ENCODE assay signal across 15 mouse cellular contexts in genomic region chr19:28836651-28837410, GRCm38 (mm10). TPM values are rescaled to one million over a fixed set of nuclear protein-coding genes. Genes with fewer than 3 reads are reported as not detected.
DNase-seq lines count a peak whose midpoint lies in the region; ATAC-seq and TF ChIP-seq lines count a peak whose summit lies in the region.
"Had no signal": no experiment of that assay in that cellular context is flagged by ENCODE, and none has a peak within 500 bp of the region (broad histone marks: within the 10 kb centered on the region; RNA-seq: fewer than 3 reads in every experiment).

No protein-coding gene starts in this region.

- no peaks in the 10 kb centered on the region for H3K9me3 ChIP-seq in forebrain, embryonic 13.5 days (replicated peaks)
- no peaks in the 10 kb centered on the region for H3K9me3 ChIP-seq in forebrain, embryonic 11.5 days (ENCODE audit: control insufficient read depth, low read length)
- no peaks in the 10 kb centered on the region for H3K9me3 ChIP-seq in liver, embryonic 11.5 days (ENCODE audit: control insufficient read depth, low read length)
- H3K9me3 ChIP-seq: embryonic facial prominence, embryonic 10.5 days; lung, embryonic 15.5 days had no signal

- H3K4me2 ChIP-seq in forebrain, embryonic 13.5 days: peak overlapping the region; percentile 90; the same call in 1 of the 2 replicates
- H3K4me2 ChIP-seq in forebrain, embryonic 11.5 days (ENCODE audit: low read depth, low read length, severe bottlenecking): no peak overlapping the region
- no peak overlapping the region for H3K4me2 ChIP-seq in liver, embryonic 11.5 days
- H3K4me2 ChIP-seq: midbrain, embryonic 11.5 days had no signal

- DNase-seq in forebrain, embryonic 11.5 days (ENCODE audit: low spot score): no peak
- DNase-seq in liver, adult 2 months (ENCODE audit: extremely low read depth, low read depth, low spot score): peak; percentile 0
- no peak for DNase-seq in liver, embryonic 11.5 days (ENCODE audit: low spot score)
- peak; percentile 14 to 33 for DNase-seq in kidney, postnatal 4 days
- DNase-seq in adrenal gland, adult 2 months: no peak
- DNase-seq in heart, postnatal 14 days: no peak
- DNase-seq: heart, postnatal 4 days; layer of hippocampus, adult 9-11 months had no signal

- H3K4me3 ChIP-seq in forebrain, embryonic 13.5 days: no peak overlapping the region
- no peak overlapping the region for H3K4me3 ChIP-seq in forebrain, embryonic 11.5 days (ENCODE audit: low read depth, low read length)
- H3K4me3 ChIP-seq in liver, adult 2 months (ENCODE audit: insufficient read depth, low read depth, low read length): no peak overlapping the region
- no peak overlapping the region for H3K4me3 ChIP-seq in liver, embryonic 11.5 days (ENCODE audit: low read depth, low read length)
- H3K4me3 ChIP-seq in cortical plate, adult 2 months (ENCODE audit: insufficient read depth, low read length): peak overlapping the region; percentile 98
- H3K4me3 ChIP-seq: lung, embryonic 15.5 days had no signal

- no peaks in the 10 kb centered on the region for H3K36me3 ChIP-seq in forebrain, embryonic 13.5 days (ENCODE audit: poor library complexity, severe bottlenecking)
- H3K36me3 ChIP-seq in forebrain, embryonic 11.5 days (ENCODE audit: control insufficient read depth, insufficient read depth, low read length): no peaks in the 10 kb centered on the region
- no peaks in the 10 kb centered on the region for H3K36me3 ChIP-seq in liver, adult 2 months (ENCODE audit: control insufficient read depth, insufficient read depth, low read length)
- no peaks in the 10 kb centered on the region for H3K36me3 ChIP-seq in liver, embryonic 11.5 days (ENCODE audit: control insufficient read depth, insufficient read depth, low read length)
- H3K36me3 ChIP-seq: embryonic facial prominence, embryonic 10.5 days; lung, embryonic 15.5 days had no signal

- intact Hi-C loops in heart, postnatal 14 days (cut with DNase I): no loop called here

- H3K4me1 ChIP-seq in forebrain, embryonic 13.5 days: peaks cover 4% of the 10 kb centered on the region
- H3K4me1 ChIP-seq in forebrain, embryonic 11.5 days (replicated peaks; ENCODE audit: control insufficient read depth, insufficient read depth, low read length): 0 out of 2 replicates have a peak, but pooled peaks cover 2% of the 10 kb centered on the region
- H3K4me1 ChIP-seq in liver, adult 2 months (ENCODE audit: control insufficient read depth, insufficient read depth, low read length): peaks cover 3% of the 10 kb centered on the region; the same call in 1 of the 2 replicates
- no peaks in the 10 kb centered on the region for H3K4me1 ChIP-seq in liver, embryonic 11.5 days (replicated peaks; ENCODE audit: control insufficient read depth, insufficient read depth, low read length)
- peaks cover 5% of the 10 kb centered on the region; the same call in 1 of the 2 replicates for H3K4me1 ChIP-seq in cortical plate, adult 2 months (ENCODE audit: control insufficient read depth, insufficient read depth, low read length)

- no peak overlapping the region for H3K9ac ChIP-seq in forebrain, embryonic 13.5 days
- H3K9ac ChIP-seq in forebrain, embryonic 11.5 days (ENCODE audit: low read length): no peak overlapping the region
- H3K9ac ChIP-seq in liver, adult 2 months (ENCODE audit: low read depth, low read length): no peak overlapping the region
- H3K9ac ChIP-seq in liver, embryonic 11.5 days (ENCODE audit: low read depth, low read length): no peak overlapping the region
- H3K9ac ChIP-seq: lung, embryonic 15.5 days had no signal

- ATAC-seq in forebrain, embryonic 13.5 days: no peak
- no peak for ATAC-seq in forebrain, embryonic 11.5 days (replicated peaks; ENCODE audit: low FRiP score)
- ATAC-seq in liver, embryonic 11.5 days (replicated peaks; ENCODE audit: low FRiP score): no peak

- TF ChIP-seq POLR2A in liver, adult 2 months (IDR thresholded peaks at IDR 0.05; ENCODE audit: extremely low read depth, insufficient read depth, low read length): no peak
- no peak for TF ChIP-seq POLR2A in cortical plate, adult 2 months (IDR thresholded peaks at IDR 0.05; ENCODE audit: extremely low read depth, insufficient read depth, low read length)

- no peak overlapping the region for H3K27ac ChIP-seq in forebrain, embryonic 13.5 days
- H3K27ac ChIP-seq in forebrain, embryonic 11.5 days (ENCODE audit: low read depth, low read length): no peak overlapping the region
- no peak overlapping the region for H3K27ac ChIP-seq in liver, adult 2 months (replicated peaks; ENCODE audit: insufficient read depth, low read depth, low read length)
- H3K27ac ChIP-seq in liver, embryonic 11.5 days (ENCODE audit: low read depth, low read length): no peak overlapping the region
- H3K27ac ChIP-seq in cortical plate, adult 2 months (ENCODE audit: insufficient read depth, low read length): no peak overlapping the region
- H3K27ac ChIP-seq: embryonic facial prominence, embryonic 10.5 days; lung, embryonic 15.5 days; stomach, postnatal 0 days had no signal

- peaks cover 17% of the 10 kb centered on the region for H3K27me3 ChIP-seq in forebrain, embryonic 13.5 days
- H3K27me3 ChIP-seq in forebrain, embryonic 11.5 days (ENCODE audit: control insufficient read depth, insufficient read depth, low read length): peaks cover 10% of the 10 kb centered on the region
- H3K27me3 ChIP-seq in liver, adult 2 months (ENCODE audit: control insufficient read depth, insufficient read depth, low read length): peaks cover 7% of the 10 kb centered on the region
- H3K27me3 ChIP-seq in liver, embryonic 11.5 days (replicated peaks; ENCODE audit: control insufficient read depth, insufficient read depth, low read length): peaks cover 27% of the 10 kb centered on the region

- WGBS in forebrain, embryonic 13.5 days: 81% methylated on average over 11 of the region's 11 CpGs
- WGBS in forebrain, embryonic 11.5 days: 73% methylated on average over 11 of the region's 11 CpGs
- WGBS in liver, adult 2 months: 73% methylated on average over 11 of the region's 11 CpGs
- 65% methylated on average over 11 of the region's 11 CpGs for WGBS in liver, embryonic 11.5 days

- TF ChIP-seq CTCF in liver, adult 2 months (IDR thresholded peaks at IDR 0.05; ENCODE audit: low read depth, low read length): no peak
- no peak for TF ChIP-seq CTCF in cortical plate, adult 2 months (IDR thresholded peaks at IDR 0.05; ENCODE audit: extremely low read depth, insufficient read depth, low read length)

- no peaks in the 10 kb centered on the region for H3K79me2 ChIP-seq in liver, adult 2 months (ENCODE audit: control insufficient read depth, insufficient read depth, low read length)

RNA-seq across cellular contexts. Expression of gene Slc1a1, which starts 2.0 kb away (rescaled TPM):
- polyA plus RNA-seq in forebrain, embryonic 13.5 days (2015; fragmentation: Nextera tagmentation; extraction: Ambion mirVana): 10.1 and 10.7 TPM in 2 replicates
- 0.71 and 0.98 TPM in 2 replicates for polyA plus RNA-seq in forebrain, embryonic 11.5 days (2014; fragmentation: Nextera tagmentation; extraction: Ambion mirVana)
- total RNA-seq in liver, adult 2 months (2014; rRNA removed): 0.27 TPM in 1 of 2 replicates, not detected in the other
- not detected in 2 replicates for polyA plus RNA-seq in liver, adult 2 months (2012; rRNA removed)
- polyA plus RNA-seq in liver, embryonic 11.5 days (2014; fragmentation: Nextera tagmentation; extraction: Ambion mirVana): 0.05 TPM in 1 of 2 replicates, not detected in the other
- 60.4 and 66.7 TPM in 2 replicates for polyA plus RNA-seq in cortical plate, adult 2 months (2012; rRNA removed)
- total RNA-seq in adrenal gland, adult 2 months (2021): 1 to 10 TPM in 1 of 2 experiments, under 1 TPM in 1; 0.89 to 1.5 TPM
- polyA plus RNA-seq in adrenal gland, adult 2 months (2012; rRNA removed): 0.59 and 0.64 TPM in 2 replicates
- total RNA-seq in heart, postnatal 14 days (2021): under 1 TPM; 0.55 to 0.73 TPM
- total RNA-seq: granulocyte monocyte progenitor cell, adult 5-6 weeks had no signal

Comparison
In these comparisons a context has a peak if more than half of its experiments do, and no peak if none do; other contexts are left out.
1. DNase-seq: peak in liver, adult 2 months (single experiment) and kidney, postnatal 4 days (2 of 2); none in forebrain, embryonic 11.5 days (single experiment), liver, embryonic 11.5 days (single experiment), adrenal gland, adult 2 months (single experiment) and heart, postnatal 14 days (0 of 2).